Mouse (Mus musculus) C2C12 (cell line): Measurements from ENCODE around the gene Papln. TPM values are rescaled to one million over a fixed set of nuclear protein-coding genes. Genes with fewer than 3 reads are reported as not detected.

Experiments used
- H3K27me3 ChIP-seq: one replicate; pipeline ENCODE4 v1.6.1; 2011; ENCODE audit not compliant: control insufficient read depth, insufficient read depth, insufficient read length
- H3K36me3 ChIP-seq: one replicate; pipeline ENCODE4 v1.6.1; 2011; ENCODE audit not compliant: control insufficient read depth, insufficient read depth
- H3K4me3 ChIP-seq: one replicate; pipeline ENCODE4 v1.5.1; 2011; ENCODE audit warnings: mild to moderate bottlenecking, control low read depth; ENCODE audit not compliant: poor library complexity, insufficient read depth, severe bottlenecking
- H3K79me2 ChIP-seq: one replicate; pipeline ENCODE4 v1.6.1; 2011; ENCODE audit not compliant: control insufficient read depth, insufficient read depth
- H3K79me3 ChIP-seq: one replicate; pipeline ENCODE4 v1.6.1; 2011; ENCODE audit warnings: low read depth, control low read depth
- H3ac ChIP-seq: one replicate; pipeline ENCODE3; 2011; ENCODE audit warnings: low read depth; ENCODE audit not compliant: control insufficient read depth, insufficient read length
- CEBPB ChIP-seq: IDR thresholded peaks from one replicate; pipeline ENCODE4 v1.6.1; 2011; ENCODE audit warnings: low read depth, mild to moderate bottlenecking, control low read depth, moderate library complexity
- CTCF ChIP-seq: IDR thresholded peaks from one replicate; pipeline ENCODE4 v1.5.1; 2011; ENCODE audit not compliant: control insufficient read depth, insufficient read depth, insufficient read length
- FOSL1 ChIP-seq: IDR thresholded peaks from one replicate; pipeline ENCODE4 v1.8.0; 2011; ENCODE audit warnings: mild to moderate bottlenecking, low read length; ENCODE audit not compliant: poor library complexity, insufficient read depth, severe bottlenecking
- MAX ChIP-seq: IDR thresholded peaks from one replicate; pipeline ENCODE4 v1.6.1; 2011; ENCODE audit warnings: mild to moderate bottlenecking, control low read depth
- MYOD1 ChIP-seq: IDR thresholded peaks from one replicate; pipeline ENCODE4 v1.6.1; 2011; ENCODE audit warnings: low read depth; ENCODE audit not compliant: control insufficient read depth, insufficient read length
- MYOG ChIP-seq: IDR thresholded peaks from one replicate; pipeline ENCODE4 v1.6.1; 2011; ENCODE audit not compliant: control insufficient read depth, insufficient read length; ENCODE audit errors: extremely low read depth
- USF1 ChIP-seq: IDR thresholded peaks from one replicate; pipeline ENCODE4 v1.6.1; 2011; ENCODE audit warnings: low read depth, mild to moderate bottlenecking, control low read depth, moderate library complexity
- polyA plus RNA-seq: library from polyadenylated mRNA; unstranded; fragments of >200 nt; fragmentation: generic; extraction: Trizol; gene quantifications from one replicate; pipeline ENCODE4 v1.2.1, GENCODE M21; 2012; ENCODE audit warnings: missing spikeins

The Papln gene
- polyA plus RNA-seq, 1 experiment: not detected

- Histone ChIP-seq H3ac (no peak overlapping the region), H3K36me3 (no peaks in the 10 kb centered on the region), H3K4me3 (no peak overlapping the region), H3K79me3 (no peaks in the 10 kb centered on the region), H3K27me3 (no peaks in the 10 kb centered on the region), H3K79me2 (no peaks in the 10 kb centered on the region)
- TF ChIP-seq CTCF (no peak), FOSL1 (no peak), MYOD1 (no peak), MYOG (no peak), CEBPB (no peak), MAX (no peak), USF1 (no peak)
Observed at GRCm38 (mm10) chr12:83768235-83768899, 4.9 kb downstream of the Papln start.

DNA sequence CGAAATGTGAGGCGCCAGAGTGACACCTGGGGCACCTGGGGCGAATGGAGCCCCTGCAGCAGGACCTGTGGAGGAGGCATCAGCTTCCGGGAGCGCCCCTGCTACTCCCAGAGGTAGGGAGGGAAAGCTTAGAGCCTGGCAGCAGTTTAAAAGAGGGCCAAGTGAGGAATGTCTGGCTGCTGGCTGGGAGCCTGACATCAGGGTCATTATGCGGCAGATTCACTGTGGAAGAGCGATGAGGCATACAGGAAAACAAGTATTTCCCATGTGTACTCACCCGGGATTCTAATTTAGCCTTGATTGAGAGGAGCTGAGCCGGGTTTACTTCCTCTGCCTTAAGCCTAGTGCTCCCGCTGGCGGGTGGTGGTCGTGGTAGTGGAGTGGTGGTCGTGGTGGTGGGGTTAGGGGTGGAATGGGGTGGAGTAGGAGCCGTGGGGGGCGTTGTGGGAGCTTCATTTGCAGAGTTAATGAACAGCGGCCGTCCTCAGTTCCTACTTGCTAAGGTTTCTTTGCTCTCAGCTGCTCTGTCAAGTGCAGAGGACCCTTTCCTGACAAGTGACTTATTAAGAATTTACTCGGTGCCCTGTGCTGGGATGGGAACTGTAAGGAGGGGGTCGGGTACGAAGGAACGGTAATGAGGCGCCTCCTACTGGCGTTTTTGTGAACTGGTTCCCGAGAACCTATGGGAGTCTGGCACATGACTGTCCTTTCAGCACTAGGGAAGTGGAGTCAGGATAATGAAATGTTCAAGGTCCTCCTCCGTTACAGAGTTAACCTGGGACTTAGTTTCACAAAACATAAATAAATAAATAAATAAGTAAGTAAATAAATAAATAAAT is 7.2 kb downstream of the Papln start:
- H3K27me3 ChIP-seq: peaks cover 4% of the 10 kb centered on the region
- no peak overlapping the region for H3K4me3 ChIP-seq
- H3K36me3 ChIP-seq: no peaks in the 10 kb centered on the region
- no peak for TF ChIP-seq MYOD1
- peak; percentile 38 for TF ChIP-seq CTCF
- no peak for TF ChIP-seq USF1
- no peak for TF ChIP-seq MAX
- no peaks in the 10 kb centered on the region for H3K79me2 ChIP-seq
- H3K79me3 ChIP-seq: no peaks in the 10 kb centered on the region
- no peak overlapping the region for H3ac ChIP-seq

- TF ChIP-seq MYOG (no peak), USF1 (no peak), CEBPB (no peak), CTCF (no peak), FOSL1 (no peak), MYOD1 (no peak), MAX (no peak)
- Histone ChIP-seq H3K27me3 (peaks cover 15% of the 10 kb centered on the region), H3K4me3 (no peak overlapping the region), H3ac (no peak overlapping the region), H3K79me3 (no peaks in the 10 kb centered on the region), H3K36me3 (no peaks in the 10 kb centered on the region), H3K79me2 (no peaks in the 10 kb centered on the region)
Observed at GRCm38 (mm10) chr12:83775621-83776020, 12.2 kb downstream of the Papln start.

DNA sequence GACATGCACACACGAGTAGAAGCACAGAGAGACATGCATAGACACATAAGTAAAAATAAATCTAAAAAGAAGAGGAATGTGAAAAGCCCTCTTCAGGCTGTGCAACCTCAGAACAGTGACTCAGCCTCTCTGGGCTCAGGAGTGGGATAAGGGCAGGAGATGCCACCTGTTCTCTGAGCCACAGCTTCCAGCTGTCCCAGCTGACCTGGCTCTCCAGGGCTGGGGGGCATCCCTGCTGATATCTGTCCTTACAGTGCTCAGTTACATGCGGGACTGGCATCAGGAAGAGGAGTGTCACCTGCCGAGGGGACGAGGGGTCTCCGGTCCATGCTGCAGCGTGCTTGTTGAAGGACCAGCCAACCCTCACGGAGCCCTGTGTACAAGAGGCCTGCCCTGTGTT is 13.3 kb downstream of the Papln start:
- H3K36me3 ChIP-seq: no peaks in the 10 kb centered on the region

DNA sequence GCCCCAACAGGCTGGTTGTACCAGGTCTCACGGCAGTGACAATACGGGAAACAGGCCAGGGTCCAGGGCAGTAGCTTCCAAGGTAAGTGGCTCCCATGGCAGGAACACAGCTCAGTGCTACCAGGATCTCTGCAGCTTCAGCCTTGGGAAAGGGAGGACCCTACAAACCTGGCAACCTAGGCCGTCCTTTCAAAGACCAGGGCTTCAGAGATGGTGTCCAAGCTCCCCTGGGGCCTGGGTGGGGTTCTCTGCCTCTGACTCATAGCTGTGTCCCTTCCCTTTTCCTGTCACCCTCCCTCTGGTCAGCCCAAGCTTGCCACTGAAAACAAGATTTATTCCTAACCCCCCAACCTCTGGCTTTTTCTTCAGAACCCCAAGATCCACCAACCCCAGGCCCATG is 16.7 kb downstream of the Papln start:
- Histone ChIP-seq H3K4me3 (no peak overlapping the region), H3K27me3 (peaks cover 11% of the 10 kb centered on the region), H3K79me3 (no peaks in the 10 kb centered on the region), H3K79me2 (no peaks in the 10 kb centered on the region), H3K36me3 (no peaks in the 10 kb centered on the region), H3ac (no peak overlapping the region)
- TF ChIP-seq USF1 (no peak), MAX (no peak), MYOD1 (no peak), FOSL1 (no peak), CEBPB (no peak), CTCF (no peak), MYOG (no peak)

More for the DNA sequence above, 13.3 kb downstream of the Papln start:
- no peak overlapping the region for H3ac ChIP-seq
- H3K79me2 ChIP-seq: no peaks in the 10 kb centered on the region
- H3K27me3 ChIP-seq: peaks cover 15% of the 10 kb centered on the region
- H3K4me3 ChIP-seq: no peak overlapping the region
- TF ChIP-seq USF1: no peak
- TF ChIP-seq CEBPB: no peak
- TF ChIP-seq FOSL1: no peak
- no peak for TF ChIP-seq MYOD1
- TF ChIP-seq MAX: no peak
- TF ChIP-seq MYOG: no peak
- no peak for TF ChIP-seq CTCF
- no peaks in the 10 kb centered on the region for H3K79me3 ChIP-seq
